Mouse (Mus musculus): ENCODE results near the gene Crct1.

DNA sequence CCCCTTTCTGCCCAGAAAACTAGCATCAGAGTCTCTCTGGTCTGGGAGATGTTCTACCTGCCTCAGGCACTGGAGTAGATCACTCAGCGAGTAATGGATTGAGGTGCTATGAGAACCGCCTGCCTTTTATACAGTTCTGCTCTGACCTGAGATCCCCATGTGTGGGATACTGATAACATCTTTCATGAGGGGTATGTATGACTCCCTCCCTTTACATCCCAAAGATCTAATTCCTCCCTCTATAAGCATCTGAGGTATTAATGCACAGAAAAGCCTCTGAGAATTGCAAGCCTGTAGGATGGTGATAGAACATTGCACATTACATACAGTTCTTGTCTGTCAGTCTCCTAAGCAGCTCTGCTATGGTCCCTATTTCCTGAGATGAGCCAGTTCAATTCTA, 3.5 kb upstream of the Crct1 start, which contains the start of gene Lce1m:
- no peak for TF ChIP-seq GATA1 (IDR thresholded peaks at IDR 0.05; ENCODE audit: low read depth, low read length)
- no peak for TF ChIP-seq MYB (IDR thresholded peaks at IDR 0.05; ENCODE audit: low read depth, low read length)
- no peak for TF ChIP-seq CTCF (IDR thresholded peaks at IDR 0.05 in 2 of 3, conservative IDR thresholded peaks at IDR 0.05 in 1 of 3; ENCODE audit: control insufficient read depth in 1 of 3, insufficient read depth in 1 of 3, low read depth in 2 of 3, low read length in 3 of 3, poor library complexity in 1 of 3, severe bottlenecking in 1 of 3)
- TF ChIP-seq HCFC1 (IDR thresholded peaks at IDR 0.05; ENCODE audit: low read depth, low read length), result no peak
- TF ChIP-seq TCF12 (IDR thresholded peaks at IDR 0.05; ENCODE audit: low read depth, low read length), result no peak
- TF ChIP-seq UBTF (IDR thresholded peaks at IDR 0.05; ENCODE audit: borderline replicate concordance, insufficient read depth, low read depth, low read length), result no peak
- TF ChIP-seq MAX (IDR thresholded peaks at IDR 0.05; ENCODE audit: low read length), result no peak
- no peak for TF ChIP-seq MEF2A (IDR thresholded peaks at IDR 0.05; ENCODE audit: extremely low read depth, insufficient replicate concordance, low read depth, low read length, poor library complexity, severe bottlenecking)
- no peak for TF ChIP-seq POLR2A (IDR thresholded peaks at IDR 0.05; ENCODE audit: control insufficient read depth in 1 of 2, insufficient read depth in 1 of 2, low read depth in 1 of 2, low read length in 2 of 2, poor library complexity in 1 of 2)
- no peak for TF ChIP-seq EP300 (IDR thresholded peaks at IDR 0.05; ENCODE audit: low read depth in 1 of 2, low read length in 2 of 2)
- TF ChIP-seq USF2 (IDR thresholded peaks at IDR 0.05; ENCODE audit: borderline replicate concordance in 1 of 2, insufficient read depth in 1 of 2, low read depth in 1 of 2, low read length in 2 of 2), result no peak
- no peak for TF ChIP-seq KAT2A (conservative IDR thresholded peaks at IDR 0.05; ENCODE audit: low read depth, low read length)
